Mouse (Mus musculus): ENCODE data around the gene Gm10073.

GRCm38 (mm10) chr8:106592458-106592857 lies 19.2 kb upstream of the Gm10073 start:
- TF ChIP-seq GATA1 (IDR thresholded peaks at IDR 0.05; ENCODE audit: borderline replicate concordance, low read length) (no peak), FLI1 (IDR thresholded peaks at IDR 0.05; ENCODE audit: low read length) (no peak)
